Mouse (Mus musculus): ENCODE measurements around the gene Trpc2.

Gene Trpc2

GRCm38 (mm10) chr7:102102696-102103095 is 19.8 kb downstream of the Trpc2 start:
- DNase-seq (ENCODE audit: low read depth) = no peak

DNA sequence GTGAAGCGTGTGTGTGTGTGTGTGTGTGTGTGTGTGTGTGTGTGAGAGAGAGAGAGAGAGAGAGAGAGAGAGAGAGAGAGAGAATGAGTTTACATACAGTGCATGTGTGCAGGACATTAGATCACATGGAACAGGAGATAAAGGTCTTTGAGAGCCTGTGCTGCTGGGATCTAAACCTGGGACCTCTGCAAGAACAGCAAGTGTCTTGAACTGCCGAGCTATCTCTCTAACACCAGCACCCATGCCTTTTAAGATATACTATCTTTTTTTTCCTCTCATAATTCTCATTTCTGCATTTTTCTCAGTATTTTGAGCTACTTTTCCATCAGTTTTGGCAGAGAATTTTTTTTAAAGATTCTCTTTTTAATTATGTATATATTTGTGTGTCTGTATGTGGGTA is 20.6 kb downstream of the Trpc2 start:
- no peak for DNase-seq (ENCODE audit: low read depth)

DNA sequence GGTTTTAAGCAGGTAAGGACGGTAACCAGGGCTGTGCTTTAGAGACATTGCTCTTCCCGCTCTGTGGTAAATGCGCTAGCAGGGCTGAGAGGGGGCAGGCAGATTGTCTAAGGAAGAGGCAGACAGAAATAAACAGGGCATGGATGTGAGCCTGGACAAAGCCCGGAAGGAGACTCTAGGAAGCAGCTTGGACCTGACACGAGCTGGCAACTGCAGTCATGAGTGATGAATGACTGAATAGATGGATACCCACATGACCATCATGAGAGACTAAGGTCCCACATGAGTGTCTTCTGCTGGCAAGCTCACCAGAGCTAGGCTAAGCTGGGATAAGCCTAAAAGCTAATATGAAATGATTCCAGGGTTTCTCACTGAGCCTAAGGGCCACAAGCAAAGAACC is 21.2 kb downstream of the Trpc2 start:
- no peak for DNase-seq (ENCODE audit: low read depth)

- DNase-seq (ENCODE audit: low read depth) = no peak
Measured at GRCm38 (mm10) chr7:102106700-102107141, 23.8 kb downstream of the Trpc2 start.

DNA sequence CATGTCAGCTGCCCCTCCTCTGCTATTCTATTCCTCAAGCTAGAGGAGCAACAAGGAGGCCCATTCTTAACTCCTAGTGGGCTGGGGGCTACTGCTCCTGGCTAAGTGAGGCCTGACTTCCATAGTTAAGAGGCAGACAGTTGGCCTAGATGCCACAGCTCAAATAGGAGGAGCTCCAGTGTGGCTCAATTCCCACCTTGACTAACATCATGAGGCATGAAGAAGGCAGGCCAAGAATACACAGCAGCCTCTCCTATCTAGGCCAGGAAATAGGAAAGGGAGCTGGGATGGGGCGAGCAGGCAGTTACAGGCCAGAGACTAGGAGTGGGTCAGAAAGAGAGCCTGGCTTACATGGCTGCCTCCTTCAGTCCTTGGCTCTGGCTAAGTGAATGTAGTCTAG is 25.3 kb downstream of the Trpc2 start:
- DNase-seq (ENCODE audit: low read depth) = no peak

- DNase-seq (ENCODE audit: low read depth) = no peak
Measured at GRCm38 (mm10) chr7:102109171-102109570, 26.3 kb downstream of the Trpc2 start, which contains the start of gene Art5. Gene Art5, minus strand, starts transcription at chr7:102109489.

- DNase-seq (ENCODE audit: low read depth) = no peak
Measured at GRCm38 (mm10) chr7:102109746-102110145, 26.8 kb downstream of the Trpc2 start.

GRCm38 (mm10) chr7:102113151-102113729 is 30.3 kb downstream of the Trpc2 start:
- DNase-seq (ENCODE audit: low read depth) = no peak

DNA sequence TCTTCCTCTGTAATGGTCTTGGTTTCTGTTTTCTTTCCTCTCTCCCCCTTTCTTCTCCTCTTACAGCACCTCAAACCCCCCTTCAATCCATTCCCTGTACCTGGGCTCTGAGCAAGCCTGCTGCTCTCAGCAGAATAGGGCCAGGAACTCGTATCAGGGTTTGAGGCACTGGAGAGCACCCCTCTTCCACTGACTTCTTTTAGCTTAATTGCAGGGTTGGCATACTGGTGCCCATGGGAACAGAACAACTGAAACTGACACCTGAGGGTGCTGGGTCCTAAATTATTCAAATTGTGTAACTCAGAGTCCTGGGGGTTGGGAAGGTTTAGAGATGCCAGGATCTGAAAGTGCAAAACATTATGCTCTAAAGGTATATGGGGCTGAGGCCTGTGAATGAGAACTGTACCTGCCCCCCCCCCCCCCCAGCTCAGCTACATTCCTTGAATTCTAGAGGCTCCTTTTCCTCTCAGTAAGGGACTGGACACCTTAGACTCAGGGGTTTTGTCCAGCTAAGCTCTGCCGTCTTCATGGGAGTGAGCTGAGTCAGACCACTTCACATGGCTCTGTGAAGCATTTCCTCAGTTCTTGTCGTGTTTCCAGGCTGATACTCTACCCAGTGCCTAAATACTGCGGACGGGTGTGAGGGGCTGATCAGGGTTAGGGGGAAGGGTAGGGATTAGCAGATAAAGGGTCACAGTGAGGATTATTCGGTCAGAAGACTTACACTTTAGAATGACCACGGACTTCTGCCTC is 33.8 kb downstream of the Trpc2 start, which contains the start of gene Chrna10:
Gene Chrna10 (minus strand): TSS at position 250 of the 753 bp plus-strand sequence.
- DNase-seq (ENCODE audit: low read depth) = no peak

DNA sequence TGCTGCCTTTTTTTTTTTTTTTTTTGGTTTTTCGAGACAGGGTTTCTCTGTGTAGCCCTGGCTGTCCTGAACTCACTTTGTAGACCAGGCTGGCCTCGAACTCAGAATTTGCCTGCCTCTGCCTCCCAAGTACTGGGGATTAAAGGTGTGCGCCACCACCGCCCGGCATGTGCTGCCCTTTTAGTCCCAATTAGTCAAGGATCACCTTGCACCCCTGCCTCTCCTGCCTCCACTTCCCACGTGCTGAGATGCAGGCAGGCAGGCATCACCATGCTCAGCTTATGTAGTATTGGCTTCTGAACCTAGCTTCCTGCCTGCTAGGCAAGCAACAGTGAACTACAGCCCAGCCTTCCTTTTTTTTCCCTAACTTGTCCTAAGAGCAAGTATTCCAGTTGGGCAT is 34.5 kb downstream of the Trpc2 start:
- DNase-seq (ENCODE audit: low read depth) = no peak

GRCm38 (mm10) chr7:102120326-102120725 is 37.4 kb downstream of the Trpc2 start:
- no peak for DNase-seq (ENCODE audit: low read depth)

DNA sequence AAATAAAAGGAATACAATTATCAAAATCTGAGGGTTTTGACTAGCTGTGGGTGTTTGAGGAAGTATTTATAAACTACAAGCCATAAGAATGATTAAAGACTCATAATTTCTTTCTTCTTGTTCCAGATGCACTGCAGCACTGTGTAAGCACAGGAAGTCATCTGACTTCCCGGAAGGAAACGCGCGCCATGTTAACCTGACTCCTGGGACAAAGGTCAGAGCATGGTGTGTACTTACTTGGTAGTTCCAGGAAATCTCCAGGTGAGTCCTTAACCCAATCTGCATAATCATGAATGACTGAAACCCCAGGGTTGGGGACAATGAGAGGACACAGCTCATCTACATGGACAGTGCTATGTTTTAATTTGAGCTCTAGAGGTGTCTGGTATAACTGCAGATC is 49.5 kb downstream of the Trpc2 start:
- no peak for DNase-seq (ENCODE audit: low read depth)

- DNase-seq (ENCODE audit: low read depth) = peak; percentile 66
Measured at GRCm38 (mm10) chr7:102137464-102137863, 54.5 kb downstream of the Trpc2 start.

DNA sequence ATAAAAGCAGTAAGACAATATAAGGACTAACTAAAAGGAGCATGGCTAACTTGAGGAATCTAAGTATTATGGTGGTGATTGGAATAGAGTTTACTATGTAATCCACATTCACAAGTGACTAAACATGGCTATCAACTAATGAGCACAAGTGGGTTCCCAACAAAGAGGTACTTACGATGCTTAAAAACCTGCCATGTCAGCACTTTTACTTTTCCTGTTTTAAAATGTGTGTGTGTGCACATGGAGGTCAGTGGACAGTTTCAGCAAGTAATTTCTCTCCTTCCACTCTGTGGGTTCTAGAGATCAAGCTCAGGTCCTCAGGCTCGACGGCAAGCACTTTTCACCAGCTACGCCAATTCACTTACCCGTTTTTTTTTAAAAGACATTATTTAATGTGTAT is 55.0 kb downstream of the Trpc2 start:
- DNase-seq (ENCODE audit: low read depth) = no peak
